Mouse (Mus musculus): ENCODE data around the gene B3galt5. TPM values are rescaled to one million over a fixed set of nuclear protein-coding genes. Genes with fewer than 3 reads are reported as not detected.

B3galt5 gene
- 0.45 and 1.2 TPM in 2 replicates for polyA plus RNA-seq (2014; fragmentation: Nextera tagmentation; extraction: Ambion mirVana)

- Histone ChIP-seq H3K27ac (replicated peaks; ENCODE audit: low read depth, low read length) (0 out of 2 replicates have a peak within 1 kb of the TSS, but pooled peaks have one; percentile 24), H3K27me3 (replicated peaks; ENCODE audit: control insufficient read depth, insufficient read depth, low read length) (no peaks in the 10 kb centered on the region), H3K36me3 (ENCODE audit: control insufficient read depth, insufficient read depth, low read length) (no peaks in the 10 kb centered on the region), H3K9me3 (ENCODE audit: control insufficient read depth, low read length) (no peaks in the 10 kb centered on the region), H3K4me2 (ENCODE audit: low read depth, low read length) (peak within 1 kb of the TSS; percentile 25; the same call in 1 of the 2 replicates), H3K9ac (ENCODE audit: low read depth, low read length) (0 out of 2 replicates have a peak within 1 kb of the TSS, but pooled peaks have one; percentile 36), H3K4me3 (ENCODE audit: low read depth, low read length) (no peak within 1 kb of the TSS), H3K4me1 (ENCODE audit: control insufficient read depth, insufficient read depth, low read length) (no peaks in the 10 kb centered on the region)
- DNase-seq (ENCODE audit: low spot score) (peak; percentile 52), ATAC-seq (ENCODE audit: low read depth) (no peak)
- WGBS = 60% methylated on average over 17 of the region's 17 CpGs
Measured at GRCm38 (mm10) chr16:96235366-96235970, at the start of gene B3galt5. TSS of gene B3galt5 (plus strand) at chr16:96235801.

GRCm38 (mm10) chr16:96187619-96188018 lies 48.0 kb upstream of the B3galt5 start:
- Histone ChIP-seq H3K4me1 (ENCODE audit: control insufficient read depth, insufficient read depth, low read length) (peaks cover 6% of the 10 kb centered on the region; the same call in 1 of the 2 replicates), H3K4me3 (ENCODE audit: low read depth, low read length) (no peak overlapping the region), H3K27me3 (replicated peaks; ENCODE audit: control insufficient read depth, insufficient read depth, low read length) (peaks cover 5% of the 10 kb centered on the region; the same call in 1 of the 2 replicates), H3K9me3 (ENCODE audit: control insufficient read depth, low read length) (no peaks in the 10 kb centered on the region), H3K36me3 (ENCODE audit: control insufficient read depth, insufficient read depth, low read length) (no peaks in the 10 kb centered on the region), H3K27ac (replicated peaks; ENCODE audit: low read depth, low read length) (no peak overlapping the region), H3K4me2 (ENCODE audit: low read depth, low read length) (no peak overlapping the region), H3K9ac (ENCODE audit: low read depth, low read length) (no peak overlapping the region)
- WGBS = 68% methylated on average over 5 of the region's 5 CpGs
- ATAC-seq (ENCODE audit: low read depth) (no peak), DNase-seq (ENCODE audit: low spot score) (no peak)

GRCm38 (mm10) chr16:96191531-96192506 lies 43.8 kb upstream of the B3galt5 start, which contains the start of gene Lca5l:
TSS of gene Lca5l (minus strand) at chr16:96192271.
- Histone ChIP-seq H3K4me2 (ENCODE audit: low read depth, low read length) (peak within 1 kb of the TSS; percentile 84), H3K4me3 (ENCODE audit: low read depth, low read length) (peak within 1 kb of the TSS; percentile 92), H3K36me3 (ENCODE audit: control insufficient read depth, insufficient read depth, low read length) (no peaks in the 10 kb centered on the region), H3K9ac (ENCODE audit: low read depth, low read length) (peak within 1 kb of the TSS; percentile 80), H3K27ac (replicated peaks; ENCODE audit: low read depth, low read length) (peak within 1 kb of the TSS; percentile 52), H3K9me3 (ENCODE audit: control insufficient read depth, low read length) (no peaks in the 10 kb centered on the region), H3K4me1 (ENCODE audit: control insufficient read depth, insufficient read depth, low read length) (peaks cover 6% of the 10 kb centered on the region; the same call in 1 of the 2 replicates), H3K27me3 (replicated peaks; ENCODE audit: control insufficient read depth, insufficient read depth, low read length) (peaks cover 5% of the 10 kb centered on the region; the same call in 1 of the 2 replicates)
- 1% methylated on average over 55 of the region's 77 CpGs for WGBS
- ATAC-seq (ENCODE audit: low read depth) = peak; percentile 98
- DNase-seq (ENCODE audit: low spot score) = peak; percentile 99

GRCm38 (mm10) chr16:96199913-96200701 lies 35.5 kb upstream of the B3galt5 start, which contains the start of gene Sh3bgr:
TSS of gene Sh3bgr (plus strand) at chr16:96200450.
- H3K9ac ChIP-seq (ENCODE audit: low read depth, low read length) = peak within 1 kb of the TSS; percentile 37; the same call in 1 of the 2 replicates
- 6% methylated on average over 20 of the region's 20 CpGs for WGBS

GRCm38 (mm10) chr16:96200702-96201028 lies 34.9 kb upstream of the B3galt5 start:
- no peaks in the 10 kb centered on the region for H3K9me3 ChIP-seq (ENCODE audit: control insufficient read depth, low read length)
- 35% methylated on average over 8 of the region's 9 CpGs for WGBS
- peaks cover 5% of the 10 kb centered on the region; the same call in 1 of the 2 replicates for H3K4me1 ChIP-seq (ENCODE audit: control insufficient read depth, insufficient read depth, low read length)
- no peaks in the 10 kb centered on the region for H3K27me3 ChIP-seq (replicated peaks; ENCODE audit: control insufficient read depth, insufficient read depth, low read length)
- ATAC-seq (ENCODE audit: low read depth) = peak; percentile 50; the same call in 1 of the 2 replicates
- no peaks in the 10 kb centered on the region for H3K36me3 ChIP-seq (ENCODE audit: control insufficient read depth, insufficient read depth, low read length)
- no peak overlapping the region for H3K27ac ChIP-seq (replicated peaks; ENCODE audit: low read depth, low read length)
- 0 out of 2 replicates have a peak overlapping the region, but pooled peaks have one; percentile 37 for H3K9ac ChIP-seq (ENCODE audit: low read depth, low read length)
- DNase-seq (ENCODE audit: low spot score) = no peak
- H3K4me2 ChIP-seq (ENCODE audit: low read depth, low read length) = peak overlapping the region; percentile 48
- peak overlapping the region; percentile 7; the same call in 1 of the 2 replicates for H3K4me3 ChIP-seq (ENCODE audit: low read depth, low read length)

More at GRCm38 (mm10) chr16:96199913-96200701, 35.5 kb upstream of the B3galt5 start, which contains the start of gene Sh3bgr:
- peaks cover 5% of the 10 kb centered on the region; the same call in 1 of the 2 replicates for H3K4me1 ChIP-seq (ENCODE audit: control insufficient read depth, insufficient read depth, low read length)
- H3K27ac ChIP-seq (replicated peaks; ENCODE audit: low read depth, low read length) = 0 out of 2 replicates have a peak within 1 kb of the TSS, but pooled peaks have one; percentile 10
- peak within 1 kb of the TSS; percentile 48 for H3K4me2 ChIP-seq (ENCODE audit: low read depth, low read length)
- peak; percentile 87 for ATAC-seq (ENCODE audit: low read depth)
- no peaks in the 10 kb centered on the region for H3K36me3 ChIP-seq (ENCODE audit: control insufficient read depth, insufficient read depth, low read length)
- no peaks in the 10 kb centered on the region for H3K9me3 ChIP-seq (ENCODE audit: control insufficient read depth, low read length)
- peak; percentile 49 for DNase-seq (ENCODE audit: low spot score)
- H3K27me3 ChIP-seq (replicated peaks; ENCODE audit: control insufficient read depth, insufficient read depth, low read length) = no peaks in the 10 kb centered on the region
- peak within 1 kb of the TSS; percentile 7; the same call in 1 of the 2 replicates for H3K4me3 ChIP-seq (ENCODE audit: low read depth, low read length)

- DNase-seq (ENCODE audit: low spot score) = peak; percentile 61
- WGBS = 58% methylated on average over 11 of the region's 11 CpGs
- Histone ChIP-seq H3K9me3 (ENCODE audit: control insufficient read depth, low read length) (no peaks in the 10 kb centered on the region), H3K9ac (ENCODE audit: low read depth, low read length) (no peak overlapping the region), H3K4me2 (ENCODE audit: low read depth, low read length) (no peak overlapping the region), H3K4me1 (ENCODE audit: control insufficient read depth, insufficient read depth, low read length) (peaks cover 5% of the 10 kb centered on the region; the same call in 1 of the 2 replicates), H3K27me3 (replicated peaks; ENCODE audit: control insufficient read depth, insufficient read depth, low read length) (no peaks in the 10 kb centered on the region), H3K36me3 (ENCODE audit: control insufficient read depth, insufficient read depth, low read length) (no peaks in the 10 kb centered on the region), H3K27ac (replicated peaks; ENCODE audit: low read depth, low read length) (no peak overlapping the region), H3K4me3 (ENCODE audit: low read depth, low read length) (no peak overlapping the region)
- ATAC-seq (ENCODE audit: low read depth) = no peak
Measured at GRCm38 (mm10) chr16:96201485-96202232, 33.9 kb upstream of the B3galt5 start.

- Histone ChIP-seq H3K9me3 (ENCODE audit: control insufficient read depth, low read length) (0 out of 2 replicates have a peak, but pooled peaks cover 4% of the 10 kb centered on the region), H3K27me3 (replicated peaks; ENCODE audit: control insufficient read depth, insufficient read depth, low read length) (no peaks in the 10 kb centered on the region), H3K4me3 (ENCODE audit: low read depth, low read length) (no peak overlapping the region), H3K4me1 (ENCODE audit: control insufficient read depth, insufficient read depth, low read length) (no peaks in the 10 kb centered on the region), H3K36me3 (ENCODE audit: control insufficient read depth, insufficient read depth, low read length) (no peaks in the 10 kb centered on the region), H3K27ac (replicated peaks; ENCODE audit: low read depth, low read length) (no peak overlapping the region), H3K4me2 (ENCODE audit: low read depth, low read length) (no peak overlapping the region), H3K9ac (ENCODE audit: low read depth, low read length) (no peak overlapping the region)
- 55% methylated on average over 10 of the region's 10 CpGs for WGBS
- no peak for ATAC-seq (ENCODE audit: low read depth)
- DNase-seq (ENCODE audit: low spot score) = peak; percentile 6
Measured at GRCm38 (mm10) chr16:96209789-96210188, 25.8 kb upstream of the B3galt5 start.

All from embryonic facial prominence, embryonic 14.5 days (tissue).